Mouse (Mus musculus): ENCODE results near the gene Dnaaf1. TPM values are rescaled to one million over a fixed set of nuclear protein-coding genes. Genes with fewer than 3 reads are reported as not detected.

Gene Dnaaf1
- 0.16 and 0.27 TPM in 2 replicates for polyA plus RNA-seq (2015; fragmentation: Nextera tagmentation; extraction: Ambion mirVana)

GRCm38 (mm10) chr8:119574437-119575365 lies at the start of gene Dnaaf1, which contains the start of gene Hsdl1:
Dnaaf1 (plus strand) TSS chr8:119575235.
Hsdl1 (minus strand) TSS chr8:119575183.
- H3K27ac ChIP-seq = peak within 1 kb of the TSS; percentile 59
- H3K4me2 ChIP-seq = peak within 1 kb of the TSS; percentile 85
- peaks cover 24% of the 10 kb centered on the region for H3K27me3 ChIP-seq
- H3K4me1 ChIP-seq (replicated peaks) = peaks cover 14% of the 10 kb centered on the region
- H3K9me3 ChIP-seq (replicated peaks) = no peaks in the 10 kb centered on the region
- H3K36me3 ChIP-seq = no peaks in the 10 kb centered on the region
- H3K4me3 ChIP-seq = peak within 1 kb of the TSS; percentile 74
- under 1% methylated on average over 70 of the region's 97 CpGs for WGBS
- peak; percentile 90 for ATAC-seq (replicated peaks; ENCODE audit: insufficient number of reproducible peaks, insufficient read depth, low FRiP score, low read depth)
- peak within 1 kb of the TSS; percentile 73 for H3K9ac ChIP-seq

- Histone ChIP-seq H3K4me3 (no peak overlapping the region), H3K9ac (no peak overlapping the region), H3K4me1 (replicated peaks) (no peaks in the 10 kb centered on the region), H3K36me3 (peaks cover 73% of the 10 kb centered on the region), H3K27me3 (no peaks in the 10 kb centered on the region), H3K9me3 (replicated peaks) (no peaks in the 10 kb centered on the region), H3K4me2 (no peak overlapping the region), H3K27ac (no peak overlapping the region)
- WGBS = 83% methylated on average over 7 of the region's 7 CpGs
- ATAC-seq (replicated peaks; ENCODE audit: insufficient number of reproducible peaks, insufficient read depth, low FRiP score, low read depth) = no peak
Observed at GRCm38 (mm10) chr8:119528762-119529161, 46.3 kb upstream of the Dnaaf1 start.

GRCm38 (mm10) chr8:119530937-119531336 lies 44.1 kb upstream of the Dnaaf1 start:
- Histone ChIP-seq H3K9ac (no peak overlapping the region), H3K4me2 (no peak overlapping the region), H3K9me3 (replicated peaks) (no peaks in the 10 kb centered on the region), H3K27ac (no peak overlapping the region), H3K36me3 (peaks cover 73% of the 10 kb centered on the region), H3K4me1 (replicated peaks) (no peaks in the 10 kb centered on the region), H3K27me3 (no peaks in the 10 kb centered on the region), H3K4me3 (no peak overlapping the region)
- 64% methylated on average over 6 of the region's 6 CpGs for WGBS
- ATAC-seq (replicated peaks; ENCODE audit: insufficient number of reproducible peaks, insufficient read depth, low FRiP score, low read depth) = no peak

- Histone ChIP-seq H3K4me1 (replicated peaks) (no peaks in the 10 kb centered on the region), H3K27me3 (no peaks in the 10 kb centered on the region), H3K9ac (no peak overlapping the region), H3K36me3 (peaks cover 77% of the 10 kb centered on the region), H3K27ac (no peak overlapping the region), H3K9me3 (replicated peaks) (no peaks in the 10 kb centered on the region), H3K4me2 (no peak overlapping the region), H3K4me3 (no peak overlapping the region)
- WGBS = 90% methylated on average over 3 of the region's 3 CpGs
- ATAC-seq (replicated peaks; ENCODE audit: insufficient number of reproducible peaks, insufficient read depth, low FRiP score, low read depth) = no peak
Observed at GRCm38 (mm10) chr8:119531397-119531796, 43.6 kb upstream of the Dnaaf1 start.

- ATAC-seq (replicated peaks; ENCODE audit: insufficient number of reproducible peaks, insufficient read depth, low FRiP score, low read depth) = 0 out of 2 replicates have a peak, but pooled peaks have one; percentile 43
- peaks cover 79% of the 10 kb centered on the region for H3K36me3 ChIP-seq
- 60% methylated on average over 9 of the region's 9 CpGs for WGBS
- H3K9ac ChIP-seq = no peak overlapping the region
- H3K4me3 ChIP-seq = no peak overlapping the region
- H3K9me3 ChIP-seq (replicated peaks) = no peaks in the 10 kb centered on the region
- H3K27ac ChIP-seq = peak overlapping the region; percentile 21; the same call in 1 of the 2 replicates
- no peaks in the 10 kb centered on the region for H3K27me3 ChIP-seq
- no peaks in the 10 kb centered on the region for H3K4me1 ChIP-seq (replicated peaks)
- H3K4me2 ChIP-seq = no peak overlapping the region
Observed at GRCm38 (mm10) chr8:119531973-119532372, 43.1 kb upstream of the Dnaaf1 start.

GRCm38 (mm10) chr8:119544606-119545005 lies 30.4 kb upstream of the Dnaaf1 start:
- H3K9me3 ChIP-seq (replicated peaks) = no peaks in the 10 kb centered on the region
- H3K9ac ChIP-seq = no peak overlapping the region
- WGBS = 76% methylated on average over 3 of the region's 3 CpGs
- no peak overlapping the region for H3K27ac ChIP-seq
- 0 out of 2 replicates have a peak, but pooled peaks cover 2% of the 10 kb centered on the region for H3K4me1 ChIP-seq (replicated peaks)
- ATAC-seq (replicated peaks; ENCODE audit: insufficient number of reproducible peaks, insufficient read depth, low FRiP score, low read depth) = no peak
- H3K4me3 ChIP-seq = no peak overlapping the region
- H3K36me3 ChIP-seq = peaks cover 57% of the 10 kb centered on the region
- no peak overlapping the region for H3K4me2 ChIP-seq
- no peaks in the 10 kb centered on the region for H3K27me3 ChIP-seq

GRCm38 (mm10) chr8:119545180-119545579 lies 29.9 kb upstream of the Dnaaf1 start:
- ATAC-seq (replicated peaks; ENCODE audit: insufficient number of reproducible peaks, insufficient read depth, low FRiP score, low read depth) = no peak

GRCm38 (mm10) chr8:119545791-119546190 lies 29.2 kb upstream of the Dnaaf1 start:
- Histone ChIP-seq H3K27me3 (no peaks in the 10 kb centered on the region), H3K4me1 (replicated peaks) (0 out of 2 replicates have a peak, but pooled peaks cover 7% of the 10 kb centered on the region), H3K27ac (no peak overlapping the region), H3K9ac (no peak overlapping the region), H3K4me3 (no peak overlapping the region), H3K4me2 (no peak overlapping the region), H3K36me3 (peaks cover 45% of the 10 kb centered on the region), H3K9me3 (replicated peaks) (no peaks in the 10 kb centered on the region)
- no peak for ATAC-seq (replicated peaks; ENCODE audit: insufficient number of reproducible peaks, insufficient read depth, low FRiP score, low read depth)
- 91% methylated on average over 6 of the region's 6 CpGs for WGBS

More at GRCm38 (mm10) chr8:119545180-119545579, 29.9 kb upstream of the Dnaaf1 start:
- WGBS = 73% methylated on average over 6 of the region's 6 CpGs
- Histone ChIP-seq H3K9me3 (replicated peaks) (no peaks in the 10 kb centered on the region), H3K4me1 (replicated peaks) (0 out of 2 replicates have a peak, but pooled peaks cover 2% of the 10 kb centered on the region), H3K9ac (no peak overlapping the region), H3K27ac (no peak overlapping the region), H3K4me2 (no peak overlapping the region), H3K36me3 (peaks cover 51% of the 10 kb centered on the region), H3K4me3 (no peak overlapping the region), H3K27me3 (no peaks in the 10 kb centered on the region)

- 73% methylated on average over 18 of the region's 18 CpGs for WGBS
- H3K27ac ChIP-seq = no peak overlapping the region
- 0 out of 2 replicates have a peak, but pooled peaks cover 7% of the 10 kb centered on the region for H3K4me1 ChIP-seq (replicated peaks)
- H3K36me3 ChIP-seq = peaks cover 34% of the 10 kb centered on the region
- no peak for ATAC-seq (replicated peaks; ENCODE audit: insufficient number of reproducible peaks, insufficient read depth, low FRiP score, low read depth)
- no peak overlapping the region for H3K4me3 ChIP-seq
- no peaks in the 10 kb centered on the region for H3K27me3 ChIP-seq
- no peaks in the 10 kb centered on the region for H3K9me3 ChIP-seq (replicated peaks)
- H3K4me2 ChIP-seq = no peak overlapping the region
- no peak overlapping the region for H3K9ac ChIP-seq
Observed at GRCm38 (mm10) chr8:119547019-119547691, 27.9 kb upstream of the Dnaaf1 start.

GRCm38 (mm10) chr8:119548560-119549113 lies 26.4 kb upstream of the Dnaaf1 start:
- H3K4me2 ChIP-seq = no peak overlapping the region
- H3K36me3 ChIP-seq = peaks cover 20% of the 10 kb centered on the region
- no peaks in the 10 kb centered on the region for H3K9me3 ChIP-seq (replicated peaks)
- H3K27ac ChIP-seq = no peak overlapping the region
- no peak for ATAC-seq (replicated peaks; ENCODE audit: insufficient number of reproducible peaks, insufficient read depth, low FRiP score, low read depth)
- no peaks in the 10 kb centered on the region for H3K27me3 ChIP-seq
- WGBS = 72% methylated on average over 7 of the region's 7 CpGs
- H3K9ac ChIP-seq = no peak overlapping the region
- peaks cover 13% of the 10 kb centered on the region; the same call in 1 of the 2 replicates for H3K4me1 ChIP-seq (replicated peaks)
- no peak overlapping the region for H3K4me3 ChIP-seq

- H3K4me1 ChIP-seq (replicated peaks) = peaks cover 31% of the 10 kb centered on the region
- H3K36me3 ChIP-seq = no peaks in the 10 kb centered on the region
- H3K27ac ChIP-seq = no peak overlapping the region
- 59% methylated on average over 2 of the region's 2 CpGs for WGBS
- H3K27me3 ChIP-seq = no peaks in the 10 kb centered on the region
- H3K4me2 ChIP-seq = no peak overlapping the region
- no peak overlapping the region for H3K9ac ChIP-seq
- no peak for ATAC-seq (replicated peaks; ENCODE audit: insufficient number of reproducible peaks, insufficient read depth, low FRiP score, low read depth)
- no peak overlapping the region for H3K4me3 ChIP-seq
- no peaks in the 10 kb centered on the region for H3K9me3 ChIP-seq (replicated peaks)
Observed at GRCm38 (mm10) chr8:119552967-119553366, 22.1 kb upstream of the Dnaaf1 start.
